Mouse (Mus musculus): ENCODE data around the gene AC140267.1.

The AC140267.1 gene

DNA sequence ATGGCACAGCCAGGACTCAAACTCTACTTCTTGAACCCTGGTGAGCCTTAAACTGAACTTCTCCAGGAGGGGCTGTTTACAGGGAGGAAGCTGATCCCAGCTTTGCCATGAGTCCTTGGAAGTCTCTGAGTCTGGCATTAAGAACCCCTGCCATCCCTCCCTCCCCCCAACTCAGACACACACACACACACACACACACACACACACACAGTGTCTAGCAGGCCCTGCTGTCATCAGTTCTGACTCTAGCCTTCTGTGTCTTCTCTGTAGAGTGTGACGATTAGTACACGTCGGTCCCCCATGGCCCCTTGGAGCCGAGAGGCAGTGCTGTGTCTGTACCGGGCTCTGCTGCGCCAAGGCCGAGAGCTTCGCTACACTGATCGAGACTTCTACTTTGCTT lies at the start of gene AC140267.1:
Gene AC140267.1, plus strand, starts transcription at position 301 of the 400 bp plus-strand sequence.
- DNase-seq (ENCODE audit: low spot score), result no peak

GRCm38 (mm10) chr15:80188927-80189326 lies 46.7 kb upstream of the AC140267.1 start:
- no peak for DNase-seq (ENCODE audit: low spot score)

DNA sequence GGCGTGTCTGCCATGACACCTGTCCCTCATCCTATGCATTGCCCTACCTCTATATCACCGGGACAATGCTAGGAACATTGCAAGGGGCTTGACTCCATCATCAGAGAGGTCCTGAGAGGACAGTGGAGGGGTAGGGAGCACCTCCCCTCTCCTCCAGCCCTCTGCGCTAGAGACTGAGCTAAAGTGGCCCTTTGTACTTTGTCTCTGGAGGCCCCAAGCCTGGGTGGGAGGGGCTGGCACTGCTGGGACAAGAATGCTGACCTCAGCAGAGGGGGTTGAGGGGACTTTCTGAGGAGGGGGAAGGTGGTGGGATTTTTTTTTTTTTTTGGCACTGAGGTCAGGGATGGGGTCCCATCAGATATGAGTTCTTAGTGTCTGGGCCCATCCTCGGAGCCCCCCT lies 45.6 kb upstream of the AC140267.1 start:
- DNase-seq (ENCODE audit: low spot score), result no peak

GRCm38 (mm10) chr15:80191585-80192245 lies 43.9 kb upstream of the AC140267.1 start:
- DNase-seq (ENCODE audit: low spot score), result no peak

DNA sequence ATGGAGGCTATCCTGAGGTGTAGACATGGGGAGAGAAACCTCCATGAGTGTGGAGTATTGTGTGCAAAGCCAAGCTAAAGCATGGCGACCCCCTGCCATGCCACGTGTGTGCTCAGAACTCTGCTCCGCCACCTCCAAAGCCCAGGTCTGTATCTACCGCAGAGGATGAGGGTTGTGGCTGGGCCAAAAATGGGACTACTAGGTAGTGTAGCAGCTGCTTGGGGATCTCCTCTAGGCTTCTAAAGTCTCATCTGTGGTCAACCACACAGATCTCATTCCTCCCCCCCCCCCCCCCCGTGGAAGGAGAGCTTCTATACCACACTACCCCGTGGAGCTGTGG lies 43.4 kb upstream of the AC140267.1 start:
- no peak for DNase-seq (ENCODE audit: low spot score)

DNA sequence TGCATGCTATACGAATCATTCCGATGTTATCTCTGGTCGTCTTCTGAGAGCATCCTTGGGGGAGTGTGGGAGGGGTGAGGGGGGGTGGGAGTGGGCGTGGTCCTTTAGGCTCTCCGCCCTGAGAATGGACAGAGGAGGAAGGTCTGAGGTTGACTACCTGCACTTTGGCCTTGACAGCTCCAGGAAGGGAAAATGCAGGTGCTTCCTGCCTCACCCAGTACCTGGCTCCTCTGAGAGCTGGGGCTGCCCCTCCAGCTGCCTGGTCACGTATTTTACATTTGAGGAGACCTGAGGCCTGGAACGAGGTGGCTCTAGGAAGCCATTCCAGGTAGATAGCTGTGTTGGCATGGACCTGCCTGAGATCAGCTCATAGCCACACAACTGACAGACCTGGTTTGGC lies 42.8 kb upstream of the AC140267.1 start:
- DNase-seq (ENCODE audit: low spot score), result no peak

DNA sequence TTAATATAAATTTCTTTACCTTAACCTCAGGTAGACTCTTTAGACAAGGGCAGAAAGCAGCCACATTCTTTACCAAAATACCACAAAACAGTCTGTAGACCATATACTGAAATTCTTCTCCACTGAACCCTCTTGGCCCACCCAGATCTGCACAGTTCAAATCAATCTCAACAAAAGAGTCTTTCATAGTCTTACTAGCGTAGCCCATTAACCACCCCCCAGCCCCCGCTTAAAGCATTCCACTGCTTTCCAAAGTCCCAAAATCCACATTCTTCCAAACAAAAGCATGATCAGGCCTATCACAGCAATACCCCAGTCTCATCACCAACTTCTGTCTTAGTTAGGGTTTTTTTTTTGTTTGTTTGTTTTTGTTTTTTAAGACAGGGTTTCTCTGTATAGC lies 36.1 kb upstream of the AC140267.1 start:
- no peak for DNase-seq (ENCODE audit: low spot score)

- DNase-seq (ENCODE audit: low spot score), result no peak
Observed at GRCm38 (mm10) chr15:80202111-80202775, 33.4 kb upstream of the AC140267.1 start.

DNA sequence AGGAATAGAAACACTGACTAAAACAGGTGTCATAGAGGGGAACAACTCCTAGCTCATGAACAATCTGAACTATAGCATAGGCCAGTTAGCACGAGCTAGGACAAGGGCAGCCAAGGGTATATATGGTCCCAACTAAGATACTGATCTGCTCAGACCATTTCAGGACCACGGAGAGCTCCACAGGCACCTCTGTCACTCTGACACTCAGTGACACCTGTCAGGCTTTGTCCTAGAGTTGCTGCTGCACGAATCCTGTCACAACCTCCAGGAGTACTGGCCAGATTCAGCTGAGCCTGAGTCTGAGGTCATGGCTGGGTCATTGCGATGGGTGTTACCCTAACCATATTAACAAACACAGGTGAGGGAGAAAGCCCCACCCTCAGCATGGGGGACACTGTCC lies 32.2 kb upstream of the AC140267.1 start:
- peak; percentile 45 for DNase-seq (ENCODE audit: low spot score)

DNA sequence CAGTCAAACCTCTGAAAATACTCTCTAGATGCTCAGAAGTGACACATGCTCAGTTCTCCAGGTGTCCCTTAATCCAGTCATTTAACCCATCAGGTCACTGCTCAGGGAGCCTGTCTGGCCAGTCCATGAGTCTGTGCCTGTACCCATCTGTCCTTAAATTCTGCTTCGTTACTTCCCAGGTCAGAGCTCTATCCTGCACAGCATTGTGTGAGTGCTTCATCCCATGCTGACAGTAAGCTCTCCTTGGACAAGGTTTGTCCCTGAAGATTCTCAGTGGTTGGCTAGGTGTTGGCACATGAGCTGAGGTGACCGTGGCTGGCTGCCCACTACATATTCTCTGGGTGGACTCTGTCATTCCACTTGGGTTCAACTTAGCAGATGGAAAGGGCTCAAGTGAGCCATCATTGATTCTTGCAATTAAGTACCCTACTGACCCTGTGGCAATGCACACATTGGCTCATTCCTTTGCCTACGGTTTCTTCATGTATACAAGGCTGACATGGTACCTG lies 29.5 kb upstream of the AC140267.1 start:
- no peak for DNase-seq (ENCODE audit: low spot score)

GRCm38 (mm10) chr15:80208446-80208845 lies 27.2 kb upstream of the AC140267.1 start:
- DNase-seq (ENCODE audit: low spot score), result no peak

DNA sequence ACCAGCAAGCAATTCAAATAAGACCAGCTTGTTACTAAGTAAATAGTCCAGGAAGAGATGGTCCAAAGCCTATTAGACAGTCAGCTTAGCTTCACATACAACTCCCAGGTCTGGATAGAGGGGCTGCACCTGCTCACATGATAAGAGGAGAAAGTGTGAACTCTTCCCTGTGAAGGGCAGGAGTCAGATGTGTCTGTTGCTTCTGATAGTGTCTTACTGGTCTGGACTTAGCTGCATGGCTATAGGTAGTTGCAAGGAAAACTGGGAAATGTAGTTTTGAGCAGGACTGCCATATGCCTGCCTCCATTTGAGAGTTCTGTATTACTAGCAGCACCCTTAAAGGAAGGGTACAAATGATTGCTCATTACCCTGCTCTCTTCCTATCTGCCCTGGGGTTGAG lies 21.9 kb upstream of the AC140267.1 start:
- no peak for DNase-seq (ENCODE audit: low spot score)

- DNase-seq (ENCODE audit: low spot score), result no peak
Observed at GRCm38 (mm10) chr15:80215716-80216479, 19.7 kb upstream of the AC140267.1 start.

GRCm38 (mm10) chr15:80216480-80216820 lies 19.2 kb upstream of the AC140267.1 start:
- no peak for DNase-seq (ENCODE audit: low spot score)

DNA sequence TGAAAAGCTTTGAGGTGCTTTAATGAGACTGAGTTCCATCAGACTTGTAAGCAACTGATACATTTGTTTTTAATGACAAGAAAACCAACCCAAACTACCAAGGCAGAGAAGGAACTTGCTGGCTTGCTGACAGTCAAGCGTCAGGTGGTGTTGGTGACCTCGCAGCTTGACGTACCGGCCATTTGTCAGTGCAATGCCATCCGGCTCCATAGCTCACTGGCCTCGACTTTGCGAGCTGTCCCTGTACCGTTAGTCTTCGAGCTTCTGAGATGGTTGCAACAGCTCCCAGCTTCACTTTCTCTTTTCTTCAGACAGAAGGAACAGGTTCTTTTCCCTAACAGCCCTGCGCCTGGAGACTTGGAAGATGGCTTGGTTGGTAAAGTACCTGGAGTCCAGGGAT lies 18.2 kb upstream of the AC140267.1 start:
- DNase-seq (ENCODE audit: low spot score), result no peak

DNA sequence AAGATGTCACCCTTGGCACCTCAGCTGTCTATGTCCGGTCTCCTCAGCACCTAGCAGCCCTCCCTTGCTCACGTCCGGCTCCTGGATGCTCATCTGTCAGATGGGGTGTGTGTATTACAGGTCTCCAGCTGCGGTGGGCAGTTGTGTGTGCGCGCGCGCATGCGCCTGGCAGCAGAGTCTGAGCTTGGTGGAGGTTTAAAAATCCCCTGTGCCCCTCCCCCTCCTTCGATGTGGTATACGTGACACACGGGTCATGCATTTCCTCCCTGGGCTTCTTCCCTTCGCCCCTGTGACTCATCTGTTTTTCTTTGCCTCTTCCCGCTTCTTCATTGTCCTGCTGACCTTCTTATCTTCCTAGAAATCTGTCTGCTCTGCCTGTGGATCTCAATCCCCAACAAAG lies 16.4 kb upstream of the AC140267.1 start:
- DNase-seq (ENCODE audit: low spot score), result no peak

DNA sequence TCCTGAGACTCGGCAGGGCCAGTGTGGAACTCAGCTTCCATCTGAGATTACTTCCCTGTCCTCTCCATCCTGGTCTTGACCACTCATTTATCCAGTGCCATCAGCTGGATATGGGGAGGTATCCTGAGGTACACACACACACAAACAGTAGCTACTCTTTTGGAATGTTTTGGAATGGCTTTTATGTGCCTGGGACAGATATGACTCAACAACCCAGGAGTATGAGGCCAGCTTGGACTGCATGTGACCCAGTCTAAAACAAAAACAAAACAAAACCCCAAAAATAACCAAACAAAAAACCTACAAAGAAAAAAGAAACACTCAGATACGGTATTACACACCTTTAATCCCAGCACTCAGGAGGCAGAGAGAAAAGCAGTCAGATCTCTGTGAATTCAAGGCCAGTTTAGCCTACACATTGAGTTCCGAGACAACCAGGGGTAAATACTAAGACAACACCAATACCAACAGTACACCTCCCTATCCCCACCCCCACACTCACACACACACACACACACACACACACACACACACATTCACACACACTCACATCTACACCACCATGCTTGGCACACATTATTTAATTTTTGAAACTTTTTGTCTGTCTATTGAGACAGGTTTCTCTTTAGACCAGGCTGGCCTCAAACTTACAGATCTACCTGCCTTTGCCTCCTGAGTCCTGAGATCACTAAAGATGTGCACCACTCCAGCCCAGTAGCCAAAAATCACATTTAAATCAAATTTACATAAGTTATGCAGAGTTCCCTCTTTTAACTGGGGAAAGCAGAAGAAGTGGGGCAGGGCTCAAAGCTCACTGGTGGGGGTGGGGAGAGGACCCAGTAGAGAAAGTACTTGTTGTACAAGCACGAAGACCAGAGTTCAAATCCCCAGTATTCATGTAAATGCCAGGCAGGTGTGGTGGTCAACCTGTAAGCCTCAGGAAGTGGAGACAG lies 15.7 kb upstream of the AC140267.1 start:
- DNase-seq (ENCODE audit: low spot score), result no peak

- no peak for DNase-seq (ENCODE audit: low spot score)
Observed at GRCm38 (mm10) chr15:80221031-80221430, 14.6 kb upstream of the AC140267.1 start.

DNA sequence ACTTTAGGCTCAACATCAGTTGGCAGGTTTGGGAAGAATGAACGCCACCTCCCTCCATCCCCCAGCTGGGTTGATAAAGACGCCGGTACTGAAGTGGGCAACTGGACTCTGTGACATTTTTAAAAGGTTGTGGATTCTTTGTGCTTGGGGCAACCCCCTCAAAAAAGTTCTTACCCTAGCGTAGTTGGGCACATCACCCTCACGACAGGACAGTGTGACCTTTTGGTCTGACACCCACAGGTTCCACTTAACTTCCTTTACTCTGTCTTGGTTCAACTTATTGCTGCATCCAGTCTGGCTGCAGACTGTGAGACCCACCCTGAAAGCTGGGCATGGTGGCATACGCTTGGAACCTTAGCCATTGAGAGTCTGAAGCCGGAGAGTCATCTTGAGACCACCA lies 11.9 kb upstream of the AC140267.1 start:
- DNase-seq (ENCODE audit: low spot score), result no peak

DNA sequence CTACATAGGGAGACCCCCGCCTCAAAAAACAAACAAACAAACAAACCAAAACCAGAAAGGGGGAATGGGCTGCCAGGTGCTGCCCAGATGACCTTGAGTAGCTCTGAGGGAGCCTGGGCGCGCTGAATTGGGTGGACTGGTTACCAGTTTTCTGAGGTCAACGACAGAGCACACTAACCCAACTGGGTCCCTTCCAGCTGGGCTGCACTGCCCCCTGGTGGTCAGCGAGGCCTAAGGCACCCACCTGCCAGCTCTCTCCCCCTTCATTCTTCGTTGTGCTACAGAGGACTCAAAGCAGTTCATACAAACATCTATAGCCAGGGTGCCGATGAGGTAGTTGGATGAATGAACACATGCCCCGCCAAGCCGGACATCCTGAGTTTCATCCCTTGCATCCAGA lies 10.4 kb upstream of the AC140267.1 start:
- peak; percentile 84 for DNase-seq (ENCODE audit: low spot score)

- peak; percentile 75 for DNase-seq (ENCODE audit: low spot score)
Observed at GRCm38 (mm10) chr15:80225796-80226195, 9.8 kb upstream of the AC140267.1 start.
